ENCODE assay signal across 12 mouse cellular contexts in the genomic region with DNA sequence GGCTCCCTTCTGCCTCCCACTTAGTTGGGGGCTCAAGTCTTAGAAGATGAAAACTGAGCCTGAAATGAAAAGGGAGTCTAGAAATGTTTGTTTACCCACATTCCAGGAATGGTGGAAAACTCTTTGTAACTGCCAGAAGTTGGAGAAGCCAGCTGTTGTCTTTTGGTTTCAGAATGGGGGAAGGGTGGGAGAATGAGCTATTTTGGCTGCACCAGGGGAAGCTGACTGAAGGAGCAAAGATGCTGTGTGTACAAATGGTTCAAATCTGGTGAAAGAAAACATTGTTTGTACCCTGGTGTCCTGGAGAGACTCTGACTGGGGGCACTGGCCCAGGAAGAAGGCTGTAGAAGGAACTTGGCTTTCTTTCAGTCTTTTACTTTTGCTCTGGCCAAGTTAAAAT.
DNase-seq lines count a peak whose midpoint lies in the region; ATAC-seq and TF ChIP-seq lines count a peak whose summit lies in the region.
"Had no signal": no experiment of that assay in that cellular context is flagged by ENCODE, and none has a peak within 500 bp of the region (broad histone marks: within the 10 kb centered on the region; RNA-seq: fewer than 3 reads in every experiment).

No protein-coding gene starts in this region.

- TF ChIP-seq CTCF in lung, postnatal 0 days (IDR thresholded peaks at IDR 0.05), result no peak

- 0 out of 2 replicates have a peak, but pooled peaks have one; percentile 22 for TF ChIP-seq EP300 in lung, postnatal 0 days (IDR thresholded peaks at IDR 0.05)

- H3K4me2 ChIP-seq in limb, embryonic 14.5 days (replicated peaks; ENCODE audit: low read depth, low read length, severe bottlenecking), result no peak overlapping the region
- H3K4me2 ChIP-seq in kidney, embryonic 14.5 days (replicated peaks; ENCODE audit: low read depth, low read length), result no peak overlapping the region
- H3K4me2 ChIP-seq in lung, postnatal 0 days (replicated peaks; ENCODE audit: low read depth, low read length), result no peak overlapping the region
- H3K4me2 ChIP-seq: forebrain, embryonic 13.5 days; liver, embryonic 11.5 days had no signal

- peak; percentile 37; the same call in 1 of the 2 replicates for ATAC-seq in limb, embryonic 14.5 days (ENCODE audit: low FRiP score, low read depth)
- ATAC-seq in kidney, embryonic 14.5 days (ENCODE audit: low FRiP score, low TSS enrichment), result no peak; the same call in 1 of the 2 replicates
- ATAC-seq in lung, postnatal 0 days, result peak; percentile 47; the same call in 1 of the 2 replicates
- no peak for ATAC-seq in CD4-positive, CD25-positive, alpha-beta regulatory T cell, adult 4 months
- ATAC-seq: forebrain, embryonic 13.5 days; Patski had no signal

- H3K36me3 ChIP-seq in limb, embryonic 14.5 days (ENCODE audit: control insufficient read depth, insufficient read depth, low read length), result no peaks in the 10 kb centered on the region
- no peaks in the 10 kb centered on the region for H3K36me3 ChIP-seq in limb, embryonic 10.5 days
- H3K36me3 ChIP-seq in kidney, embryonic 14.5 days (ENCODE audit: control insufficient read depth, insufficient read depth, low read length), result no peaks in the 10 kb centered on the region
- no peaks in the 10 kb centered on the region for H3K36me3 ChIP-seq in lung, postnatal 0 days (ENCODE audit: insufficient read depth, low read length)

- no peaks in the 10 kb centered on the region for H3K27me3 ChIP-seq in limb, embryonic 14.5 days (ENCODE audit: control insufficient read depth, insufficient read depth, low read length)
- no peaks in the 10 kb centered on the region for H3K27me3 ChIP-seq in limb, embryonic 10.5 days (ENCODE audit: low read depth, poor library complexity, severe bottlenecking)
- no peaks in the 10 kb centered on the region for H3K27me3 ChIP-seq in kidney, embryonic 14.5 days (ENCODE audit: control insufficient read depth, insufficient read depth, low read length)
- no peaks in the 10 kb centered on the region for H3K27me3 ChIP-seq in lung, postnatal 0 days (replicated peaks; ENCODE audit: insufficient read depth, low read length)
- H3K27me3 ChIP-seq: forebrain, embryonic 13.5 days had no signal

- peaks cover 7% of the 10 kb centered on the region; the same call in 1 of the 2 replicates for H3K4me1 ChIP-seq in limb, embryonic 14.5 days (ENCODE audit: control insufficient read depth, insufficient read depth, low read length)
- no peaks in the 10 kb centered on the region for H3K4me1 ChIP-seq in limb, embryonic 10.5 days
- peaks cover 12% of the 10 kb centered on the region; the same call in 1 of the 2 replicates for H3K4me1 ChIP-seq in kidney, embryonic 14.5 days (ENCODE audit: control insufficient read depth, insufficient read depth, low read length)
- no peaks in the 10 kb centered on the region for H3K4me1 ChIP-seq in lung, postnatal 0 days (ENCODE audit: insufficient read depth, low read depth, low read length)

- TF ChIP-seq POLR2A in limb, embryonic 14.5 days (IDR thresholded peaks at IDR 0.05; ENCODE audit: borderline replicate concordance, extremely low read depth, insufficient read depth, insufficient read length), result no peak

- H3K9ac ChIP-seq in limb, embryonic 14.5 days (ENCODE audit: low read depth, low read length, severe bottlenecking), result no peak overlapping the region
- H3K9ac ChIP-seq in kidney, embryonic 14.5 days (ENCODE audit: low read depth, low read length), result no peak overlapping the region
- H3K9ac ChIP-seq in lung, postnatal 0 days (replicated peaks; ENCODE audit: low read depth), result no peak overlapping the region
- H3K9ac ChIP-seq: forebrain, embryonic 13.5 days had no signal

- DNase-seq in cerebellum, adult 11-12 months, result peak; percentile 8
- DNase-seq in cerebellum, postnatal 25 days, result no peak
- no peak for DNase-seq in limb, embryonic 14.5 days (ENCODE audit: low spot score)
- no peak for DNase-seq in limb, embryonic 10.5 days (ENCODE audit: low spot score)
- peak; percentile 60 for DNase-seq in lung, postnatal 0 days (ENCODE audit: low spot score)
- DNase-seq in thymus, adult 18-20 months, result no peak
- DNase-seq: spleen, adult 18-20 months had no signal

- H3K4me3 ChIP-seq in limb, embryonic 14.5 days (replicated peaks; ENCODE audit: low read length), result no peak overlapping the region
- no peak overlapping the region for H3K4me3 ChIP-seq in limb, embryonic 10.5 days
- H3K4me3 ChIP-seq in kidney, embryonic 14.5 days (ENCODE audit: low read length), result no peak overlapping the region
- no peak overlapping the region for H3K4me3 ChIP-seq in lung, postnatal 0 days (ENCODE audit: low read depth, low read length)
- H3K4me3 ChIP-seq: forebrain, embryonic 13.5 days had no signal

- H3K27ac ChIP-seq in limb, embryonic 14.5 days (replicated peaks; ENCODE audit: low read depth, low read length), result no peak overlapping the region
- no peak overlapping the region for H3K27ac ChIP-seq in limb, embryonic 10.5 days
- peak overlapping the region; percentile 76; the same call in 1 of the 2 replicates for H3K27ac ChIP-seq in kidney, embryonic 14.5 days (ENCODE audit: low read depth, low read length)
- no peak overlapping the region for H3K27ac ChIP-seq in lung, postnatal 0 days (ENCODE audit: low read length)
- H3K27ac ChIP-seq: forebrain, embryonic 13.5 days had no signal

- H3K9me3 ChIP-seq in limb, embryonic 14.5 days (ENCODE audit: control insufficient read depth, low read length), result no peaks in the 10 kb centered on the region
- no peaks in the 10 kb centered on the region for H3K9me3 ChIP-seq in limb, embryonic 10.5 days (replicated peaks)
- no peaks in the 10 kb centered on the region for H3K9me3 ChIP-seq in kidney, embryonic 14.5 days (ENCODE audit: control insufficient read depth, low read length)
- no peaks in the 10 kb centered on the region for H3K9me3 ChIP-seq in lung, postnatal 0 days (ENCODE audit: low read length)
- H3K9me3 ChIP-seq: forebrain, embryonic 13.5 days had no signal

Comparison
In these comparisons a context has a peak if more than half of its experiments do, and no peak if none do; other contexts are left out.
1. DNase-seq: peak in cerebellum, adult 11-12 months (single experiment) and lung, postnatal 0 days (single experiment); none in cerebellum, postnatal 25 days (0 of 2), limb, embryonic 14.5 days (single experiment), limb, embryonic 10.5 days (single experiment) and thymus, adult 18-20 months (0 of 2).
2. ATAC-seq: peak in limb, embryonic 14.5 days (single experiment) and lung, postnatal 0 days (single experiment); none in kidney, embryonic 14.5 days (single experiment) and CD4-positive, CD25-positive, alpha-beta regulatory T cell, adult 4 months (single experiment).